Mouse (Mus musculus) CD8-positive naive resting alpha-beta T cell, adult 57 days (primary cell): ENCODE results near the gene Siah1b. TPM values are rescaled to one million over a fixed set of nuclear protein-coding genes. Genes with fewer than 3 reads are reported as not detected.

Experiments used
- total RNA-seq: library from RNA; stranded (reverse); gene quantifications from one replicate; pipeline ENCODE4 v1.2.4, GENCODE M21; 2023

The Siah1b gene
- 7.4 TPM for total RNA-seq

GRCm38 (mm10) chrX:164076040-164076775 is at the start of gene Siah1b:
Siah1b (minus strand) TSS chrX:164076493.

GRCm38 (mm10) chrX:164088582-164088981 is 12.3 kb upstream of the Siah1b start, which contains the start of gene Cltrn:
Cltrn (plus strand) TSS chrX:164088830.

GRCm38 (mm10) chrX:164027607-164028289 is 48.5 kb downstream of the Siah1b start, which contains the start of gene Car5b:
Car5b (minus strand) TSS chrX:164027997.

Other genes with a start within 250 kb of the Siah1b start
- 14.0 TPM for gene Ap1s2, start 167.5 kb downstream of the Siah1b start, total RNA-seq
- gene Zrsr2, start 117.8 kb downstream of the Siah1b start, total RNA-seq = 74.2 TPM
- not detected for gene Car5b, start 48.5 kb downstream of the Siah1b start, total RNA-seq
- not detected for gene Cltrn, start 12.3 kb upstream of the Siah1b start, total RNA-seq
- gene Ace2, start 62.8 kb upstream of the Siah1b start, total RNA-seq = not detected
- not detected for gene Bmx, start 181.7 kb upstream of the Siah1b start, total RNA-seq
- not detected for gene Pir, start 192.9 kb upstream of the Siah1b start, total RNA-seq